Mouse (Mus musculus) intestine, postnatal 0 days (tissue): Measurements from ENCODE around the gene Steap4. TPM values are rescaled to one million over a fixed set of nuclear protein-coding genes. Genes with fewer than 3 reads are reported as not detected.

Source experiments
- ATAC-seq: fragments of 200-750 bp; cut with Nextera tagmentation; 2 replicates; pipeline ENCODE4 v1.8.0; 2017; ENCODE audit warnings: mild to moderate bottlenecking, moderate TSS enrichment, moderate library complexity
- H3K27ac ChIP-seq: fragments of 300-500 bp; sonication (generic); 2 replicates; pipeline ENCODE4 v1.5.1; 2014; ENCODE audit warnings: mild to moderate bottlenecking, low read depth, low read length, moderate library complexity
- H3K27me3 ChIP-seq: fragments of 300-500 bp; sonication (generic); replicated peaks from 2 replicates; pipeline ENCODE4 v1.6.1; 2014; ENCODE audit warnings: low read length, mixed read lengths; ENCODE audit not compliant: control insufficient read depth, insufficient read depth
- H3K36me3 ChIP-seq: fragments of 300-500 bp; sonication (generic); 2 replicates; pipeline ENCODE4 v1.6.1; 2014; ENCODE audit warnings: mild to moderate bottlenecking, moderate library complexity; ENCODE audit not compliant: control insufficient read depth, insufficient read depth
- H3K4me1 ChIP-seq: fragments of 300-500 bp; sonication (generic); replicated peaks from 2 replicates; pipeline ENCODE4 v1.6.1; 2014; ENCODE audit warnings: antibody characterized with exemption, low read length, mixed read lengths; ENCODE audit not compliant: control insufficient read depth, insufficient read depth
- H3K4me2 ChIP-seq: fragments of 300-500 bp; sonication (generic); replicated peaks from 2 replicates; pipeline ENCODE4 v1.6.1; 2014; ENCODE audit warnings: low read depth, mild to moderate bottlenecking, moderate library complexity
- H3K4me3 ChIP-seq: fragments of 300-500 bp; sonication (generic); 2 replicates; pipeline ENCODE4 v1.5.1; 2014; ENCODE audit warnings: low read depth, low read length
- H3K9ac ChIP-seq: fragments of 300-500 bp; sonication (generic); 2 replicates; pipeline ENCODE4 v1.6.1; 2014; ENCODE audit warnings: mild to moderate bottlenecking, low read depth, low read length
- H3K9me3 ChIP-seq: fragments of 300-500 bp; sonication (generic); 2 replicates; pipeline ENCODE4 v1.6.1; 2016; ENCODE audit warnings: mixed run types; ENCODE audit not compliant: control insufficient read depth
- CTCF ChIP-seq: sonication (generic); IDR thresholded peaks from 2 replicates; pipeline ENCODE4 v1.5.1; 2016; ENCODE audit warnings: low read depth, mild to moderate bottlenecking, control low read depth, antibody characterized with exemption, moderate library complexity
- WGBS: fragments of 180-500 bp; shearing (Covaris S2); extraction: QIAGEN DNeasy Blood & Tissue Kit; methylation state at CpG from one replicate; pipeline ENCODE4 v1.1.7; 2014; 5-methylcytosine and 5-hydroxymethylcytosine counted together
- polyA plus RNA-seq: library from polyadenylated mRNA; unstranded; fragments of >200 nt; fragmentation: Nextera tagmentation; extraction: Ambion mirVana; gene quantifications from 2 replicates; pipeline ENCODE4 v1.2.1, GENCODE M21; 2015

Gene Steap4
- polyA plus RNA-seq: 1.2 and 2.3 TPM in 2 replicates

DNA sequence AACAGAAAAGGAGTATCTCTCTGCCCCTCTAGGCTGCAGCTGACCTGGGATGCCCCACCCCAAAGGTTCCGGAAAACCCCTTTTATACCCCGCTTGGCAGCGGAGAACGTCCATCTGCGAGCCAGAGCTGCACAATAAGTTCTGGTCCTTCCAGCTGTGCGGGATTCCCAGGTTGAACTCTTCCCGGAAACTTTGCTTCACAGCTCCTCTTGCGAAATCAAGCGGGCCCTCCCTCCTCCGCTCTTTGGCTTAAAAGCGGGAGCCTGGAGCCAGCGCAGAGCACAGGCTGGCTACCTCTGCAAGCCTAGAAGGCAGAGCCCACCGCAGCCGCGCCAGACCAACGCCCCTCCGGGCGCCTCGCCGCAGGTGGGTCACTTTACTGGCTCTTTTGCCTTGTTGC, at the start of gene Steap4:
Steap4 (plus strand) TSS at position 282 of the 400 bp plus-strand sequence.
- H3K9me3 ChIP-seq: no peaks in the 10 kb centered on the region
- no peaks in the 10 kb centered on the region for H3K4me1 ChIP-seq
- peak within 1 kb of the TSS; percentile 68 for H3K4me2 ChIP-seq
- H3K27ac ChIP-seq: no peak within 1 kb of the TSS
- peak; percentile 51 for ATAC-seq
- no peak within 1 kb of the TSS; the same call in 1 of the 2 replicates for H3K9ac ChIP-seq
- peak within 1 kb of the TSS; percentile 19 for H3K4me3 ChIP-seq
- WGBS: 3% methylated on average over 20 of the region's 20 CpGs
- no peaks in the 10 kb centered on the region for H3K27me3 ChIP-seq
- TF ChIP-seq CTCF: no peak
- H3K36me3 ChIP-seq: no peaks in the 10 kb centered on the region

DNA sequence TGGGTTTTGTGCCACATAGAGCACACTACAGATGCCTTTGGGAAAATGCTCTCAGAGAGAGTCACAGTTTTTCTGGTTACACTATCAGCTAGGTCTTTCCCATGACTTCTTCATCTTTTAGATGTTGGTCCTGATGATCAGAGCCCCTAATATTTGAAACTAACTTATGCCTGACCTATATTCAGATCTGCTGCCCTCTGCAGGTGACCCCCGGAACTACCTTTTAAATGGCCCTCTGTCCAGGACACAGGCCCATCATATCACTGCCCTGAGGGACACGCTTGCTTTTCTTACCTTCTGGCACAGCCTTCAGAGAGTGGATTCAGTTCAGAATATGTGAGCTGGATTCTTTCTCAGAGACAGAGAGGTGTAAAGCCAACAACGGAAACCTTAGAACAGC, 48.3 kb upstream of the Steap4 start:
- no peaks in the 10 kb centered on the region for H3K27me3 ChIP-seq
- no peak overlapping the region for H3K9ac ChIP-seq
- no peak overlapping the region for H3K4me2 ChIP-seq
- peak; percentile 48; the same call in 1 of the 2 replicates for TF ChIP-seq CTCF
- WGBS: 77% methylated on average over 3 of the region's 3 CpGs
- H3K4me3 ChIP-seq: no peak overlapping the region
- no peaks in the 10 kb centered on the region for H3K36me3 ChIP-seq
- no peak for ATAC-seq
- H3K4me1 ChIP-seq: no peaks in the 10 kb centered on the region
- no peak overlapping the region for H3K27ac ChIP-seq
- H3K9me3 ChIP-seq: no peaks in the 10 kb centered on the region

DNA sequence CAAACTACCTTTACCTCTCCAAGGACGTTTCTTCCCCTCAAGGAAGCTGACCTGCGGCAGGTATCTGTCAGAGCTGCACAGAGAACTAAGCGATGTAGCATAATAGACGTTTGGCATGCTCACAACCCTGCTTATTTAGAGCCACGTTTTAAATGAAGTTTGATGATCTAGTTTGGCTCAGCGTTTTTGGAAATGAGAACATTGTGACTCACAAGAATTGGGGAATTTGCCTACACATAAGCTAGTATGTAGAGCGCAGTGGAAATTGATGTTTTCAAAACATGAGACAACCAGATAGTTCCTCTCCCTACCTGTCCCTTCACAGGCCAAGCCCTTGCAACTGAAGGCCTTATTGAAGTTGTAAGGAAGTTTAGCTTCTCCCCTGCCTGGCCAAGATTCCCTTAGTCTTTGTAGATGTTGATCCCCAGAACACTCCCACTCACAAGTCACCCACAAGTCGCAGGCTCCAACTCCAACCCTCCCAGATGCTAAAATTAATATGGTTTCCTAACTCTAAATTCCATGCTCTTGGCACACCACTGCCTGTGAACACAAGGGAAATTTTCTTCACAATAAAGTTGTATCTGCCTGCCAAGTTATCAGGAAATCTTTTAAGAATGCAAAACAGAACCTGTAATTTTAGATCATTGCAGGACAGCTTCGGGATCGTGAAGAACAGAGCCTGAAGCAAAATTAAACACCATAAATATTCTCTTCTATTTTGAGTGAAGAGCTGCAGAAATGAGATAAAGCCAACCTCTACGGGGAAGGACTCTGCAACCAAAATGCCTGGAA, 42.6 kb upstream of the Steap4 start:
- WGBS: 76% methylated on average over 11 of the region's 11 CpGs
- no peak overlapping the region for H3K4me3 ChIP-seq
- ATAC-seq: no peak
- H3K36me3 ChIP-seq: no peaks in the 10 kb centered on the region
- no peak overlapping the region for H3K9ac ChIP-seq
- H3K27me3 ChIP-seq: no peaks in the 10 kb centered on the region
- no peak for TF ChIP-seq CTCF
- H3K4me1 ChIP-seq: no peaks in the 10 kb centered on the region
- no peak overlapping the region for H3K4me2 ChIP-seq
- no peaks in the 10 kb centered on the region for H3K9me3 ChIP-seq
- no peak overlapping the region for H3K27ac ChIP-seq

DNA sequence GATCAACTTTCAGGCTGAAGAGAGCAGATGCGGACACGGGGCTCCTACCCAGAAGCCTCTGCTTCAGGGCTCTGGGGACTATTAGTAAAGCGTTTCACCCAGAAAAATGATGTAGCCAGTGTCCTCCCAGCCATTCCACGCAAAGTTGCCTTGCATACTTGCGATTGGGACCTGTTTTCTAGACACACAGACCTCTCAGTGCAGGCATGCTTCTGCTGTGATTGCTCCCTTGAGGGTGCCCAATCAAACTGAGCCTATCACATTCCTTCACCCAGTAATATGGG, 42.0 kb upstream of the Steap4 start:
- no peaks in the 10 kb centered on the region for H3K27me3 ChIP-seq
- no peaks in the 10 kb centered on the region for H3K36me3 ChIP-seq
- no peaks in the 10 kb centered on the region for H3K4me1 ChIP-seq
- no peak overlapping the region for H3K27ac ChIP-seq
- no peak for ATAC-seq
- no peak overlapping the region for H3K4me2 ChIP-seq
- H3K4me3 ChIP-seq: no peak overlapping the region
- H3K9ac ChIP-seq: no peak overlapping the region
- H3K9me3 ChIP-seq: no peaks in the 10 kb centered on the region
- no peak for TF ChIP-seq CTCF
- WGBS: 88% methylated on average over 5 of the region's 5 CpGs

DNA sequence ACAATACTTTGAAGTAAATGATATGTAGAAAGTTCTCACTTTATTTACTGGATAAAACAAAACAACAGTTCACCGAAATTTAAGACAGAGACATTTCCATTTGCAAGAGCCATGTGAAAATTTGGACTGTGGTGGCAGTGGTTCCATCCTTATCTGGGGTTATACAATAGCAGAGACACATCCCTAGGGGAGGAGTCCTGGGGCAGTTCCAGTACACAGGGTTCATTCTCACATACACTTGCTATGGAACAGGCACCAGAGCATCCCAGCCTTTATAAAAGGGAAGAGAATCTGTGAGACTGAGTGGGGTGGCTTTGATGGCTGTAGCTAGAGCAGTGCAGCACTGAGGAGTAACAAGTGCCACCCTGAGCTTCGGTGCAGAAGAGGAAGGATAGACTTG, 40.6 kb upstream of the Steap4 start:
- Histone ChIP-seq H3K27me3 (no peaks in the 10 kb centered on the region), H3K9ac (no peak overlapping the region), H3K4me2 (no peak overlapping the region), H3K27ac (no peak overlapping the region), H3K9me3 (no peaks in the 10 kb centered on the region), H3K4me3 (no peak overlapping the region), H3K4me1 (no peaks in the 10 kb centered on the region), H3K36me3 (no peaks in the 10 kb centered on the region)
- 87% methylated on average over 2 of the region's 2 CpGs for WGBS
- ATAC-seq: no peak
- no peak for TF ChIP-seq CTCF

DNA sequence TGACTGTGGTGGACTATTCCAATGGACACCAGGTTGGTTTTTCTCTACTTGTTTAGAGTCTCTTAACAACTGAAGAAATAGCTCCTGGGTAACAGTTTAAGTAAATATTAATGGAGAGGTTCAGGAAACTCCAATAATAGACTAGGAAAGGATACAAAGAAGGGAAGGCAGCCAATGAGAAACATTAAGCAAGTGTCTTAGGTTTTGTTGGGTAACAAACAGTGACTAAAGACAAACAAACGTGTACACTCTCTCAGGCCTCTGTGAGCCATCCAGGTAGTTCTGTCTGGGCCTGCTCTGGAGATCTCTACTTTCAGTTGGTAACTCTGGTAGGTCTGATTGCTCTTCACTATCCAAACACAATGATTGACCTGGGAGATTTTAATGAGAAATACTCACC, 37.5 kb upstream of the Steap4 start:
- H3K4me2 ChIP-seq: no peak overlapping the region
- no peaks in the 10 kb centered on the region for H3K27me3 ChIP-seq
- H3K27ac ChIP-seq: no peak overlapping the region
- no peak for TF ChIP-seq CTCF
- H3K9me3 ChIP-seq: no peaks in the 10 kb centered on the region
- H3K4me1 ChIP-seq: no peaks in the 10 kb centered on the region
- H3K9ac ChIP-seq: no peak overlapping the region
- H3K36me3 ChIP-seq: no peaks in the 10 kb centered on the region
- ATAC-seq: no peak
- no peak overlapping the region for H3K4me3 ChIP-seq
- 90% methylated on average over 1 of the region's 1 CpGs for WGBS
